Mouse (Mus musculus) ES-Bruce4 (cell line): ENCODE data around the gene Dclk1.

Experiments
- CTCF ChIP-seq: IDR thresholded peaks from one replicate; pipeline ENCODE4 v1.8.1; 2011; ENCODE audit warnings: low read depth, low read length
- POLR2A ChIP-seq: IDR thresholded peaks from one replicate; pipeline ENCODE4 v1.8.1; 2011; ENCODE audit warnings: low read length; ENCODE audit not compliant: insufficient read depth

GRCm38 (mm10) chr3:55276446-55276845, 34.3 kb downstream of the Dclk1 start:
- TF ChIP-seq POLR2A = no peak
- TF ChIP-seq CTCF = no peak
